Mouse (Mus musculus): ENCODE data around the gene Dnttip1. TPM values are rescaled to one million over a fixed set of nuclear protein-coding genes. Genes with fewer than 3 reads are reported as not detected.

Dnttip1 gene
- polyA plus RNA-seq, 1 experiment = 32.4 TPM

GRCm38 (mm10) chr2:164761971-164762370 is 16.2 kb downstream of the Dnttip1 start:
- Histone ChIP-seq H3K4me1 (ENCODE audit: control insufficient read depth, insufficient read depth, low read length) (no peaks in the 10 kb centered on the region), H3K4me3 (ENCODE audit: control insufficient read depth, low read depth, low read length) (no peak overlapping the region), H3K27ac (ENCODE audit: control insufficient read depth, insufficient read depth, low read depth, low read length) (no peak overlapping the region), H3K27me3 (ENCODE audit: control insufficient read depth, insufficient read depth, low read length) (no peaks in the 10 kb centered on the region), H3K36me3 (ENCODE audit: control insufficient read depth, insufficient read depth, low read length) (peaks cover 1% of the 10 kb centered on the region)
- no peak for TF ChIP-seq CTCF (IDR thresholded peaks at IDR 0.05; ENCODE audit: control insufficient read depth, insufficient read depth, insufficient replicate concordance, low read depth, low read length)
- no peak for TF ChIP-seq POLR2A (IDR thresholded peaks at IDR 0.05; ENCODE audit: control insufficient read depth, low read depth, low read length)

DNA sequence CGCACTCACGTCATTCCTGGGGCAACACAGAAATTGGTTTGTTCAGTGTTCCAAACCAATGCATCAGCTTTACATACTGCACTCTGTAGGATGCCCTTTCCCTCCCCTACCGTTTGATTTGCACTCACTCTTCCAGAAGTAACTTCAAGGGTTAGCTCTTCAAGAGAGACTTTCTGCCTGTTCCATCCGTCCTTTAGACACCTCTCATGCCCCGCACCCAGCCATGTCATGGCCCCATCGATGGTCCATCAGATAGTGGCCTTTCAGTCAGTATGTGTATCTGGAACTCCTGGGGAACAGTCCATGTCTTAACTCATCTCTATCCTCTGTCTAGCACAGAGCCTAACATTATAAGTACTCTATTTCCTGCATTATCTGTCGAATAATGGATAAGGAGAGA is 16.8 kb downstream of the Dnttip1 start:
- Histone ChIP-seq H3K27me3 (ENCODE audit: control insufficient read depth, insufficient read depth, low read length) (no peaks in the 10 kb centered on the region), H3K4me1 (ENCODE audit: control insufficient read depth, insufficient read depth, low read length) (no peaks in the 10 kb centered on the region), H3K27ac (ENCODE audit: control insufficient read depth, insufficient read depth, low read depth, low read length) (no peak overlapping the region), H3K4me3 (ENCODE audit: control insufficient read depth, low read depth, low read length) (no peak overlapping the region), H3K36me3 (ENCODE audit: control insufficient read depth, insufficient read depth, low read length) (peaks cover 1% of the 10 kb centered on the region)
- TF ChIP-seq POLR2A (IDR thresholded peaks at IDR 0.05; ENCODE audit: control insufficient read depth, low read depth, low read length) (no peak), CTCF (IDR thresholded peaks at IDR 0.05; ENCODE audit: control insufficient read depth, insufficient read depth, insufficient replicate concordance, low read depth, low read length) (no peak)

DNA sequence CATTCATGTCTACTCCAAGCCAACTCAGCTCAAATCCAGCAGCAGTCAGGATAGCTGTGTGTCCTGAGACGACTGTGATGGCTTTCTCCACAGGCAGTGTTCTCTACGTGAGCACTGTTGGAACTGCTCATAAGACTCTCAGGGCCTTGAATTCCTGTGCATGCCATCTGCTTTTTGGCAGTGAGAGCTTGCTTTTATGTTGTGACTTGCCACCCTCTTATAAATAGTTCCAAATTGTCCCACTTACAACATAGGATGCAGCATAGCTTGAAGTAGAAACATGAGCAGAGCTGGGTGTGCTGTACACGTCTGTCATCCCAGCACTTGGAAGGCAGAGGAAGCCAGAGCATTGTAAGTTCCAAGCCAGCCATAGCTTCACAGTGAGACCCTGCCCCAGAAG is 20.1 kb downstream of the Dnttip1 start:
- Histone ChIP-seq H3K4me1 (ENCODE audit: control insufficient read depth, insufficient read depth, low read length) (peaks cover 10% of the 10 kb centered on the region), H3K4me3 (ENCODE audit: control insufficient read depth, low read depth, low read length) (no peak overlapping the region), H3K27ac (ENCODE audit: control insufficient read depth, insufficient read depth, low read depth, low read length) (no peak overlapping the region), H3K36me3 (ENCODE audit: control insufficient read depth, insufficient read depth, low read length) (peaks cover 6% of the 10 kb centered on the region), H3K27me3 (ENCODE audit: control insufficient read depth, insufficient read depth, low read length) (no peaks in the 10 kb centered on the region)
- TF ChIP-seq POLR2A (IDR thresholded peaks at IDR 0.05; ENCODE audit: control insufficient read depth, low read depth, low read length) = no peak
- no peak for TF ChIP-seq CTCF (IDR thresholded peaks at IDR 0.05; ENCODE audit: control insufficient read depth, insufficient read depth, insufficient replicate concordance, low read depth, low read length)

GRCm38 (mm10) chr2:164767812-164768540 is 22.2 kb downstream of the Dnttip1 start:
- Histone ChIP-seq H3K27me3 (ENCODE audit: control insufficient read depth, insufficient read depth, low read length) (no peaks in the 10 kb centered on the region), H3K4me3 (ENCODE audit: control insufficient read depth, low read depth, low read length) (no peak overlapping the region), H3K36me3 (ENCODE audit: control insufficient read depth, insufficient read depth, low read length) (peaks cover 9% of the 10 kb centered on the region), H3K27ac (ENCODE audit: control insufficient read depth, insufficient read depth, low read depth, low read length) (no peak overlapping the region), H3K4me1 (ENCODE audit: control insufficient read depth, insufficient read depth, low read length) (peaks cover 10% of the 10 kb centered on the region)
- no peak for TF ChIP-seq CTCF (IDR thresholded peaks at IDR 0.05; ENCODE audit: control insufficient read depth, insufficient read depth, insufficient replicate concordance, low read depth, low read length)
- no peak for TF ChIP-seq POLR2A (IDR thresholded peaks at IDR 0.05; ENCODE audit: control insufficient read depth, low read depth, low read length)

GRCm38 (mm10) chr2:164769258-164770037 is 23.7 kb downstream of the Dnttip1 start, which contains the start of gene Ube2c:
Ube2c (plus strand) TSS chr2:164769898.
- Histone ChIP-seq H3K4me3 (ENCODE audit: control insufficient read depth, low read depth, low read length) (peak within 1 kb of the TSS; percentile 92), H3K27ac (ENCODE audit: control insufficient read depth, insufficient read depth, low read depth, low read length) (peak within 1 kb of the TSS; percentile 74), H3K27me3 (ENCODE audit: control insufficient read depth, insufficient read depth, low read length) (no peaks in the 10 kb centered on the region)

GRCm38 (mm10) chr2:164770279-164770678 is 24.5 kb downstream of the Dnttip1 start:
- Histone ChIP-seq H3K27ac (ENCODE audit: control insufficient read depth, insufficient read depth, low read depth, low read length) (peak overlapping the region; percentile 74; the same call in 1 of the 2 replicates), H3K36me3 (ENCODE audit: control insufficient read depth, insufficient read depth, low read length) (peaks cover 9% of the 10 kb centered on the region), H3K4me3 (ENCODE audit: control insufficient read depth, low read depth, low read length) (peak overlapping the region; percentile 92), H3K27me3 (ENCODE audit: control insufficient read depth, insufficient read depth, low read length) (no peaks in the 10 kb centered on the region), H3K4me1 (ENCODE audit: control insufficient read depth, insufficient read depth, low read length) (peaks cover 10% of the 10 kb centered on the region)
- no peak for TF ChIP-seq CTCF (IDR thresholded peaks at IDR 0.05; ENCODE audit: control insufficient read depth, insufficient read depth, insufficient replicate concordance, low read depth, low read length)
- TF ChIP-seq POLR2A (IDR thresholded peaks at IDR 0.05; ENCODE audit: control insufficient read depth, low read depth, low read length) = no peak

More at GRCm38 (mm10) chr2:164769258-164770037, 23.7 kb downstream of the Dnttip1 start, which contains the start of gene Ube2c:
- TF ChIP-seq POLR2A (IDR thresholded peaks at IDR 0.05; ENCODE audit: control insufficient read depth, low read depth, low read length) (peak; percentile 68; the same call in 1 of the 2 replicates), CTCF (IDR thresholded peaks at IDR 0.05; ENCODE audit: control insufficient read depth, insufficient read depth, insufficient replicate concordance, low read depth, low read length) (no peak)
- H3K4me1 ChIP-seq (ENCODE audit: control insufficient read depth, insufficient read depth, low read length) = peaks cover 10% of the 10 kb centered on the region
- peaks cover 9% of the 10 kb centered on the region for H3K36me3 ChIP-seq (ENCODE audit: control insufficient read depth, insufficient read depth, low read length)

GRCm38 (mm10) chr2:164771123-164771522 is 25.3 kb downstream of the Dnttip1 start:
- no peak overlapping the region for H3K27ac ChIP-seq (ENCODE audit: control insufficient read depth, insufficient read depth, low read depth, low read length)
- H3K4me3 ChIP-seq (ENCODE audit: control insufficient read depth, low read depth, low read length) = peak overlapping the region; percentile 92
- H3K36me3 ChIP-seq (ENCODE audit: control insufficient read depth, insufficient read depth, low read length) = peaks cover 9% of the 10 kb centered on the region
- no peaks in the 10 kb centered on the region for H3K27me3 ChIP-seq (ENCODE audit: control insufficient read depth, insufficient read depth, low read length)
- peaks cover 10% of the 10 kb centered on the region for H3K4me1 ChIP-seq (ENCODE audit: control insufficient read depth, insufficient read depth, low read length)
- TF ChIP-seq POLR2A (IDR thresholded peaks at IDR 0.05; ENCODE audit: control insufficient read depth, low read depth, low read length) (no peak), CTCF (IDR thresholded peaks at IDR 0.05; ENCODE audit: control insufficient read depth, insufficient read depth, insufficient replicate concordance, low read depth, low read length) (no peak)
